Mouse (Mus musculus): ENCODE data around the gene Smim9. TPM values are rescaled to one million over a fixed set of nuclear protein-coding genes. Genes with fewer than 3 reads are reported as not detected.

Smim9 gene
- not detected for total RNA-seq (2023)

GRCm38 (mm10) chrX:75163670-75164069 lies at the start of gene Smim9:
Gene Smim9 (minus strand): TSS chrX:75163770.

GRCm38 (mm10) chrX:75130467-75131160 lies 33.0 kb downstream of the Smim9 start, which contains the start of gene Mpp1:
Gene Mpp1 (minus strand): TSS chrX:75131016.

Other genes starting within 250 kb of the Smim9 start
- 10 to 100 TPM; 13.8 to 13.9 TPM for gene Gab3, start 78.3 kb downstream of the Smim9 start, total RNA-seq (2023)
- gene Dkc1, start 67.9 kb downstream of the Smim9 start, total RNA-seq (2023): 10 to 100 TPM; 26.9 to 28.4 TPM
- 100 to 1,000 TPM; 178 to 182 TPM for gene Mpp1, start 32.8 kb downstream of the Smim9 start, total RNA-seq (2023)
- 10 to 100 TPM; 13.7 to 18.2 TPM for gene Fundc2, start 218.6 kb upstream of the Smim9 start, total RNA-seq (2023)
- gene F8, start 218.8 kb upstream of the Smim9 start, total RNA-seq (2023): under 1 TPM; 0.10 to 0.12 TPM